Mouse (Mus musculus) c-Kit-positive CD71-positive TER-119-negative erythroid progenitor cells, embryonic 14.5 days (primary cell): ENCODE results near the gene St6galnac5.
"Not testable (repeated sequence)": the region's sequence is repeated elsewhere in the genome, so short reads cannot be mapped to it uniquely, and the experiment has no call there.

Experiments
- DNase-seq: peaks from one replicate; pipeline ENCODE4 v3.0.0-alpha.2; 2013; ENCODE audit warnings: low read depth

The St6galnac5 gene

GRCm38 (mm10) chr3:152792601-152793000 is 189.4 kb downstream of the St6galnac5 start:
- DNase-seq = no peak

DNA sequence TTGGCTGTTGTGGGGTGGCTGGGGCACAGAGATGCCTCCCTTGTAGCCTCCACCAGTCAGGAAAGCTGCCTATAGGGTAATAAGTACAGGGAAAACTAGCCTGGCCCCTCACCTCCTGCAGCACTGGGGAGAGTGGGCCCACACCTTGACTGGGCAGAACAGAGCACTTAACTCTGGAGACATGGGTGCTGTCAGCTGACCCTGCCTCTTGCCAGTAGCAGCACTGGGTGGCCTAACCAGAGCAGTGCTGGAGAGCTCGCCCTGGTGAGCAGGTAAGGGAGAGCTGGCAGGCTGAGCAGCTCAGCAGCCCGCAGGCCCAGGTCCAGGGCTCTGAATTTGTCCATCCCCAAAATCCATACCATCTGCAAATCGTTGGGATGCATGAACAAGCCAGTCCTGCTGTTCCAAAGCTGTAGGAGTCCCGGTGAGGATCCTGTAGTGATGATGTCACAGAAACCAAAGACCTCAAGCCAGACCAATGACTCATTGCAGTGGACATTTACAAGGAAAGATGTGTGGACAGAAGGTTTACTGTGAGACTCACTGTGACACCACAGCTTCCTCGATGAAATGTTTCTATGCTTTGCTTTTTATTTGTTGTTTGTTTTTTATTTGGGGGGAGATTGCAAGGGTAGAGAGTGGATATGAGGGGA is 193.6 kb downstream of the St6galnac5 start:
- not testable (repeated sequence) for DNase-seq

DNA sequence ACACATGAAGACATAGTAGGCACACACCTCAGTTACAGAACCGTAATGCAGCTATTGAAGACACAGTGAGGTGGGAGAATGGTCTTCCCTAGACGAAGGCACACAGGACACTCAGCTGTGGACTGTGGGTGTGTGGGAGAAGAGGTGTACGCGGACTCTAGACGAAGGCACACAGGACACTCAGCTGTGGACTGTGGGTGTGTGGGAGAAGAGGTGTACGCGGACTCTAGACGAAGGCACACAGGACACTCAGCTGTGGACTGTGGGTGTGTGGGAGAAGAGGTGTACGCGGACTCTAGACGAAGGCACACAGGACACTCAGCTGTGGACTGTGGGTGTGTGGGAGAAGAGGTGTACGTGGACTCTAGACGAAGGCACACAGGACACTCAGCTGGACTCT is 197.7 kb downstream of the St6galnac5 start:
- DNase-seq = not testable (repeated sequence)

- DNase-seq = peak; percentile 55
Observed at GRCm38 (mm10) chr3:152783792-152784191, 198.3 kb downstream of the St6galnac5 start.

DNA sequence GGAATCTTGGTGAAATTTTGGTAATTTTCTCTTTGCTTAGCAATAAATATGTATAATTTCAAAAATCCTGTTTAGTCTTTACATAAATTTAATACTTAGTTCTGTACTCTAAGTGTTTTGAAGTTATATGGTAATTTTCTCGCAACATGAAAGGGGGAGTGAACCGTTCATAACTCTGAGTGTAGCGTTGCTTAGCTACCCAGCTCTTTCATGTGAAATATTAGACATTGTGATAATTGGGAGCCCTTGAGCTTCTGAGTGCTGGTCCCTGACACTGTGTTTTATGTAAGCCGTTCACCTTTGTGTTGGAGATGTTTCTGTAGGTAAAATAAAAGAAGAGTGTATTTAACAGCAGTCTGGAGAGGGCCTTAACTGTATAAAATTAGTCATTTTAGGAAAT is 202.2 kb downstream of the St6galnac5 start:
- no peak for DNase-seq

DNA sequence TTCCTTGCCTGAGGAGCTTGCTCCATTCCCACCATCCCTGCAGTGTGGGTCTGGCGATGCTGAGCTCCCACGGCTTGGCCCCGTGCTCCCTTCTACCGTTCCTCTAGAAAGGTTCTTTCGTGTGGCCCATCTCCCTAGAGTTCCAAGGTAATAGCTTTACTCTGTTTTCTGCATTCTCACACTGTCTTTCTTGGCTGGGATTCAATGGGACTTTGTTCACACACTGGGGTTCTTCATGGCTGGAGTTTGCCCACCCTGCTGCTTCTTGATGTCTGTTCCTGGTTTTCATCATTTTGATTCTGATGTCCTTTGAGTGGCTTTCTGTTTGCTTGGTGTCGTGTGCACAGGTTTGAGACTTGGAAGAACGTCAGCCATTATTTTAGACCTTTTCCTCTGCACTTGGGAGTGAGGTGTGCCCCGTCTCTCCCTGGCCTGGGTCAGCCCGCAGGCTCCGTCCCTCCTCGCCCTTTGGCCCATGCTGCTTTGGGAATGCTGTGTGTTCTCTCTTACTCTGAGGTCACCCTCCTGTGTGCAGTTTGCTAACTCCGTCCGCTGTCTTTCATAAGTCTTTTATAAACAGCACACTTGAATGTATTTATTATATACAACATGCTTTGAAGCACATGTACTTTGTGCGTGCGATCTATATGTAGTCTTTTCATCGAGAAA is 205.0 kb downstream of the St6galnac5 start:
- DNase-seq = no peak

- DNase-seq = no peak
Observed at GRCm38 (mm10) chr3:152776363-152776762, 205.7 kb downstream of the St6galnac5 start.

DNA sequence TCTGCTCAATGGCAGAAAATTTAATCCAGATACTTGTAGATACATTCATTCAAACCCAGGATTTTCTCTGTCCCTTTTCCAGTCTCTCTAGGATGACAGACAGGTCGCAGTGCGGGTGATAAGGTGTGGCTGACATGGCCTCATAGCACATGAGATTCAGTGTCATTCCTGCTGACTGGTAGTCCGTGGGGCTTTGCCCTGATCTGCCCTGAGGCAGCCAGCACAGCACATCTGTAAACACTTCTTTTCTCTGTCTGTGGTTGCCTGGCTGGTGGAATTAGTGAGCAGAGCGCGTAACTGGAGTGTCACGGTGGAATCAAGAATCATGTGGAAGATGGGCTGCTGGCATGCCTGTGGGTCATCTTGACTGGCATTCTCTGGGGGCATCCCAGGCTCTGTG is 212.0 kb downstream of the St6galnac5 start:
- no peak for DNase-seq

- DNase-seq = no peak
Observed at GRCm38 (mm10) chr3:152767485-152767884, 214.6 kb downstream of the St6galnac5 start.
